Mouse (Mus musculus) hindbrain, embryonic 11.5 days (tissue): ENCODE measurements around the gene Gabpb1. TPM values are rescaled to one million over a fixed set of nuclear protein-coding genes. Genes with fewer than 3 reads are reported as not detected.
A peak's percentile ranks its signal among the peaks of the same experiment; 100 is the strongest.

Source experiments
- ATAC-seq: fragments of 200-750 bp; cut with Nextera tagmentation; 2 replicates; pipeline ENCODE4 v1.8.0; 2017; ENCODE audit warnings: mild to moderate bottlenecking, moderate TSS enrichment, moderate library complexity; ENCODE audit not compliant: low FRiP score
- DNase-seq: peaks from one replicate; pipeline ENCODE4 v3.0.0-alpha.2; 2015; ENCODE audit warnings: low spot score
- H3K27ac ChIP-seq: fragments of 300-500 bp; sonication (generic); 2 replicates; pipeline ENCODE4 v1.5.1; 2014; ENCODE audit warnings: mild to moderate bottlenecking, low read depth, low read length
- H3K27me3 ChIP-seq: fragments of 300-500 bp; sonication (generic); 2 replicates; pipeline ENCODE4 v1.6.1; 2014; ENCODE audit warnings: mild to moderate bottlenecking, low read length, moderate library complexity, mixed read lengths; ENCODE audit not compliant: control insufficient read depth, insufficient read depth
- H3K36me3 ChIP-seq: fragments of 300-500 bp; sonication (generic); 2 replicates; pipeline ENCODE4 v1.6.1; 2014; ENCODE audit warnings: mild to moderate bottlenecking, low read length, moderate library complexity, mixed read lengths; ENCODE audit not compliant: control insufficient read depth, insufficient read depth
- H3K4me1 ChIP-seq: fragments of 300-500 bp; sonication (generic); replicated peaks from 2 replicates; pipeline ENCODE4 v1.6.1; 2014; ENCODE audit warnings: low read length, mixed read lengths; ENCODE audit not compliant: control insufficient read depth, insufficient read depth
- H3K4me2 ChIP-seq: fragments of 300-500 bp; sonication (generic); replicated peaks from 2 replicates; pipeline ENCODE4 v1.6.1; 2014; ENCODE audit warnings: mild to moderate bottlenecking, low read depth, low read length
- H3K4me3 ChIP-seq: fragments of 300-500 bp; sonication (generic); 2 replicates; pipeline ENCODE4 v1.5.1; 2014; ENCODE audit warnings: low read depth, low read length
- H3K9ac ChIP-seq: fragments of 300-500 bp; sonication (generic); 2 replicates; pipeline ENCODE4 v1.6.1; 2014; ENCODE audit warnings: low read depth, low read length
- H3K9me3 ChIP-seq: fragments of 300-500 bp; sonication (generic); 2 replicates; pipeline ENCODE4 v1.6.1; 2016; ENCODE audit warnings: low read length; ENCODE audit not compliant: control insufficient read depth
- WGBS: fragments of 180-500 bp; shearing (Covaris S2); extraction: QIAGEN DNeasy Blood & Tissue Kit; methylation state at CpG from one replicate; pipeline ENCODE4 v1.1.7; 2014; 5-methylcytosine and 5-hydroxymethylcytosine counted together
- polyA plus RNA-seq: library from polyadenylated mRNA; unstranded; fragments of >200 nt; fragmentation: Nextera tagmentation; extraction: Ambion mirVana; gene quantifications from 2 replicates; pipeline ENCODE4 v1.2.1, GENCODE M21; 2014

The Gabpb1 gene
- polyA plus RNA-seq, 1 experiment from 2014 or later, result 79.4 TPM

- H3K9me3 ChIP-seq, result no peaks in the 10 kb centered on the region
- no peak overlapping the region for H3K4me2 ChIP-seq
- H3K27me3 ChIP-seq, result no peaks in the 10 kb centered on the region
- no peak overlapping the region for H3K4me3 ChIP-seq
- ATAC-seq (no peak), DNase-seq (no peak)
- no peaks in the 10 kb centered on the region for H3K36me3 ChIP-seq
- H3K4me1 ChIP-seq, result no peaks in the 10 kb centered on the region
- no peak overlapping the region for H3K27ac ChIP-seq
- H3K9ac ChIP-seq, result no peak overlapping the region
- WGBS, result 86% methylated on average over 15 of the region's 15 CpGs
These were observed 70.0 kb downstream of the Gabpb1 start for GRCm38 (mm10) chr2:126606061-126606687.

- Histone ChIP-seq H3K36me3 (no peaks in the 10 kb centered on the region), H3K27ac (no peak overlapping the region), H3K4me3 (no peak overlapping the region), H3K4me2 (no peak overlapping the region), H3K9ac (no peak overlapping the region), H3K9me3 (no peaks in the 10 kb centered on the region), H3K27me3 (no peaks in the 10 kb centered on the region), H3K4me1 (no peaks in the 10 kb centered on the region)
- no peak for DNase-seq
- ATAC-seq, result no peak
- 88% methylated on average over 14 of the region's 14 CpGs for WGBS
These were observed 74.1 kb downstream of the Gabpb1 start for GRCm38 (mm10) chr2:126601918-126602600.

- Histone ChIP-seq H3K9me3 (no peaks in the 10 kb centered on the region), H3K36me3 (no peaks in the 10 kb centered on the region), H3K9ac (no peak overlapping the region), H3K4me1 (no peaks in the 10 kb centered on the region), H3K4me3 (no peak overlapping the region), H3K4me2 (no peak overlapping the region), H3K27me3 (no peaks in the 10 kb centered on the region), H3K27ac (no peak overlapping the region)
- DNase-seq (no peak), ATAC-seq (no peak)
- 79% methylated on average over 14 of the region's 14 CpGs for WGBS
These were observed 75.6 kb downstream of the Gabpb1 start for GRCm38 (mm10) chr2:126600533-126600932.

GRCm38 (mm10) chr2:126599005-126599404 lies 77.1 kb downstream of the Gabpb1 start:
- Histone ChIP-seq H3K27me3 (no peaks in the 10 kb centered on the region), H3K4me1 (no peaks in the 10 kb centered on the region), H3K36me3 (no peaks in the 10 kb centered on the region), H3K4me2 (no peak overlapping the region), H3K9ac (no peak overlapping the region), H3K9me3 (no peaks in the 10 kb centered on the region), H3K27ac (no peak overlapping the region), H3K4me3 (no peak overlapping the region)
- ATAC-seq (no peak), DNase-seq (peak; percentile 24)
- 12% methylated on average over 3 of the region's 3 CpGs for WGBS

GRCm38 (mm10) chr2:126598359-126598758 lies 77.8 kb downstream of the Gabpb1 start:
- no peaks in the 10 kb centered on the region for H3K4me1 ChIP-seq
- ATAC-seq, result no peak
- no peak for DNase-seq
- H3K9me3 ChIP-seq, result no peaks in the 10 kb centered on the region
- H3K36me3 ChIP-seq, result no peaks in the 10 kb centered on the region
- WGBS, result 63% methylated on average over 2 of the region's 2 CpGs
- no peak overlapping the region for H3K27ac ChIP-seq
- H3K9ac ChIP-seq, result no peak overlapping the region
- H3K4me2 ChIP-seq, result no peak overlapping the region
- H3K27me3 ChIP-seq, result no peaks in the 10 kb centered on the region
- H3K4me3 ChIP-seq, result no peak overlapping the region

GRCm38 (mm10) chr2:126597279-126598241 lies 78.6 kb downstream of the Gabpb1 start:
- H3K4me2 ChIP-seq, result no peak overlapping the region
- ATAC-seq, result no peak
- H3K4me1 ChIP-seq, result no peaks in the 10 kb centered on the region
- H3K4me3 ChIP-seq, result no peak overlapping the region
- H3K27ac ChIP-seq, result no peak overlapping the region
- no peaks in the 10 kb centered on the region for H3K36me3 ChIP-seq
- DNase-seq, result no peak
- no peaks in the 10 kb centered on the region for H3K9me3 ChIP-seq
- H3K9ac ChIP-seq, result no peak overlapping the region
- H3K27me3 ChIP-seq, result no peaks in the 10 kb centered on the region
- 86% methylated on average over 20 of the region's 20 CpGs for WGBS

GRCm38 (mm10) chr2:126596347-126597072 lies 79.6 kb downstream of the Gabpb1 start:
- Histone ChIP-seq H3K27ac (no peak overlapping the region), H3K4me3 (no peak overlapping the region), H3K27me3 (no peaks in the 10 kb centered on the region), H3K4me2 (no peak overlapping the region), H3K4me1 (no peaks in the 10 kb centered on the region), H3K9ac (no peak overlapping the region), H3K36me3 (no peaks in the 10 kb centered on the region), H3K9me3 (no peaks in the 10 kb centered on the region)
- WGBS, result 92% methylated on average over 7 of the region's 7 CpGs
- ATAC-seq (no peak), DNase-seq (no peak)
